Mouse (Mus musculus) ES-CJ7 (cell line): Measurements from ENCODE around the gene Slc47a1.
A peak's percentile ranks its signal among the peaks of the same experiment; 100 is the strongest.

Experiments used
- DNase-seq: peaks from one replicate; pipeline ENCODE4 v3.0.0; 2011; ENCODE audit warnings: low read depth, low spot score

The Slc47a1 gene

GRCm38 (mm10) chr11:61378651-61379050, 506 bp upstream of the Slc47a1 start:
- DNase-seq: no peak

GRCm38 (mm10) chr11:61368668-61369067, 9.5 kb downstream of the Slc47a1 start:
- no peak for DNase-seq

- DNase-seq: no peak
These were observed 11.4 kb downstream of the Slc47a1 start for GRCm38 (mm10) chr11:61366517-61367273.

GRCm38 (mm10) chr11:61365938-61366337, 12.2 kb downstream of the Slc47a1 start:
- DNase-seq: no peak

GRCm38 (mm10) chr11:61364096-61364495, 14.0 kb downstream of the Slc47a1 start:
- peak; percentile 87 for DNase-seq

- DNase-seq: peak; percentile 96
These were observed 16.5 kb downstream of the Slc47a1 start for GRCm38 (mm10) chr11:61361515-61362190.

GRCm38 (mm10) chr11:61356600-61356999, 21.5 kb downstream of the Slc47a1 start:
- no peak for DNase-seq

- no peak for DNase-seq
These were observed 22.0 kb downstream of the Slc47a1 start for GRCm38 (mm10) chr11:61356111-61356510.

GRCm38 (mm10) chr11:61355351-61355750, 22.8 kb downstream of the Slc47a1 start:
- no peak for DNase-seq

- DNase-seq: no peak
These were observed 23.8 kb downstream of the Slc47a1 start for GRCm38 (mm10) chr11:61354346-61354745.

GRCm38 (mm10) chr11:61353038-61353437, 25.1 kb downstream of the Slc47a1 start:
- no peak for DNase-seq

GRCm38 (mm10) chr11:61352138-61352651, 25.9 kb downstream of the Slc47a1 start:
- peak; percentile 55 for DNase-seq

- peak; percentile 94 for DNase-seq
These were observed 28.8 kb downstream of the Slc47a1 start for GRCm38 (mm10) chr11:61349337-61349736.

- peak; percentile 44 for DNase-seq
These were observed 32.0 kb downstream of the Slc47a1 start for GRCm38 (mm10) chr11:61346133-61346532.

GRCm38 (mm10) chr11:61342505-61343420, 35.4 kb downstream of the Slc47a1 start, which contains the start of gene Slc47a2:
Gene Slc47a2 (minus strand): TSS chr11:61342860.
- DNase-seq: peak; percentile 64

GRCm38 (mm10) chr11:61341971-61342370, 36.2 kb downstream of the Slc47a1 start:
- no peak for DNase-seq

- DNase-seq: no peak
These were observed 36.9 kb downstream of the Slc47a1 start for GRCm38 (mm10) chr11:61341233-61341632.

- no peak for DNase-seq
These were observed 37.8 kb downstream of the Slc47a1 start for GRCm38 (mm10) chr11:61340374-61340773.

- peak; percentile 53 for DNase-seq
These were observed 40.6 kb downstream of the Slc47a1 start for GRCm38 (mm10) chr11:61337586-61337985.

GRCm38 (mm10) chr11:61320904-61321687, 57.0 kb downstream of the Slc47a1 start:
- no peak for DNase-seq
